Mouse (Mus musculus) adrenal gland, postnatal 4 days (tissue): ENCODE measurements around the gene Lrrc30. TPM values are rescaled to one million over a fixed set of nuclear protein-coding genes. Genes with fewer than 3 reads are reported as not detected.

Experiments
- DNase-seq, 2 experiments: peaks; one replicate each; pipeline ENCODE4 v3.0.0; 2021 to 2022; ENCODE audit warnings: low spot score in 2 of 2, mixed read lengths in 2 of 2
- total RNA-seq, 2 experiments: library from RNA; stranded (reverse); gene quantifications; 2 replicates each; pipeline ENCODE4 v1.2.3; 2021

The Lrrc30 gene
- total RNA-seq, 2 experiments from 2014 or later: 0.50 to 0.62 TPM

DNA sequence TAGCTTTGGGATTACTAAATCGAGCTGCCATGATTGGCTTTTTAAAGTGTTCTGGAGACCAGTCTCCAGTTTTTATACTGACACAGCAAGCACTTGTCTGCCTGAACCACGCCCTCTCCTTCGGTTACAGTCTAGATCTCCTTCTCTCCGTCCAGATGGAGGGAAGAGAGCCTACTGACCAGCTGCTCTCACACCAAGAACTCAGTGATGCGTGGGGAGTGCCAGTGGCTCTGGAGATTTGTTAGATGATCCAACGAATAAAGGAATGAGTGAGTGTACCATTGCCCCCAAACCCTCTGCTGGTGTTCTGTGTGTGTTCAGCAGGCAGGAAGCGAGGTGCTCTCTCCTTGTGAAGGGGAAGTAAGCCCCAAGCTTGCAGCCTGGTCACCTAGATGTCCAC is 48.0 kb downstream of the Lrrc30 start:
- no peak for DNase-seq

DNA sequence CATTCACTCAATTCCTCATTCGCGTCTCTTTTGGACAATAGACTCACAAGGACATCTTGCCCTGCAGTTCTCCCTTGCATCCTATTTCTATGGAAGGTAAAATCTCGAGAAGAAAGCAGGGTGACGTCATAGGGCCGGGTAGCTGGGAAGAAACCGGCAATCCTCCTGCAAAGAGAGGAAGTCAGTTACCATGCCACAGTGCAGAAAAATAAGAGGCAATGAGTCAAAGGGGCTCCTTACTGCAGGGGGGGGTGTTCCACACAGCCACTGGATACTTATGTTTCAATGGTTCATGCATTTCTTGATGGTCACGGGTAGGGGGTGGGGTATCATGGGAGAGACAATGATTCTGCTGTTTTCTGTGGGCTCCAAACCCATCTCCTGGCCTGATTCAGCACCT is 49.1 kb downstream of the Lrrc30 start:
- DNase-seq: no peak

DNA sequence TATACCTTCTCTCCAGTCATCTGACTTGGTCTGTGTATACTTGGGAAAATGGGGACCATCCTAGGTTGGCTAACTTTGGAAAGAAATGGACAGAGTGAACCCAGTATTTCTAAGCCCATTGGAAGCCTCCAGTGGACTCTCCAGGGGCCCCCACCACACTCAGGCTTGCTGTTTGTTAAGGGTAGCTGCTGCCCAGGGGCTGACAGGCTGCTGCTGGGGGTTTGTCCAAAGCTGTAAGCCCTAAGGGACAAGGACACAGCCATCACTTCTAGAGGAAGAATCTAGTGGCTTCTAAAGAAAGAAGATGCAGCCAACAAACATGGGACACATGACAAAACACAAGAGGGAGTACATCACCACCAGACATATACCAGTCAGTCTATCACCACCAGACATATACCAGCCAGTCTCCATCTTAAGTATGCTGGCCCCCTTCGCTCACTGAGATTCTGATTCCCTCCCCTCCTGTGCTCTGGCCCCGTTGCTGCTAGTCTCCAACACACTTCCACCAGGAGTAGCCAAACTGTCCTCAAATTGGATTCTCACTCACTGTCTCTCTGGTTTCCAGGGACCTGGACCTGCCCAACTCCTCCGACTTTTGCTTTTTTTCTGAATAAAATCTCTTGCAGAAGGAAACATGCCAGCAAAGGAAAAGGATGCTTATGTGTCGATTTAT is 49.7 kb downstream of the Lrrc30 start:
- no peak for DNase-seq

DNA sequence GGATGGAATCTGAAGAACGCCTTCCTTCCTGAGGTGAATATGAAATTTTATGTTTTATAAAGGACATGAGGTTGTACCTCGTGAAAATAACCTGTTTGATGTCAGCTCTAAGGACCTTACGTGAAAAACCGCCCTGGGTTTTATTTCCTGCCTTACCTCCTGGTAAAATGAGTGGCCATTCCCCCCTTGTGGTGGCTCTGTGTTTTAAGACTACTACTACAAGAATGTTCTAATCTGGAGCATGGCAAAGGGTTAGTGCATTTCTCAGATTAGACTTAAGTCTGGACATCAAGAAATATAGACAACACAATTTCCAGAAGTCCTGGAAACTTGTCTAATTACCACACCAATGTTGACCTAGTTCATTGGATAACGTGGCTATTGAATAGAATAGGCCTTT is 50.7 kb downstream of the Lrrc30 start:
- no peak for DNase-seq

Other genes starting within 250 kb of the Lrrc30 start
- gene Lama1, start 64.5 kb upstream of the Lrrc30 start, total RNA-seq: 10 to 100 TPM; 21.6 to 34.4 TPM